Mouse (Mus musculus) forebrain, embryonic 11.5 days (tissue): ENCODE data around the gene Rbm8a. TPM values are rescaled to one million over a fixed set of nuclear protein-coding genes. Genes with fewer than 3 reads are reported as not detected.

ENCODE experiments used
- ATAC-seq: fragments of 200-750 bp; cut with Nextera tagmentation; replicated peaks from 2 replicates; pipeline ENCODE4 v1.8.0; 2017; ENCODE audit warnings: moderate TSS enrichment; ENCODE audit not compliant: low FRiP score
- DNase-seq: peaks from one replicate; pipeline ENCODE4 v3.0.0-alpha.2; 2017; ENCODE audit warnings: low spot score
- H3K27ac ChIP-seq: fragments of 300-500 bp; sonication (generic); 2 replicates; pipeline ENCODE4 v1.5.1; 2014; ENCODE audit warnings: low read depth, low read length
- H3K27me3 ChIP-seq: fragments of 300-500 bp; sonication (generic); 2 replicates; pipeline ENCODE4 v1.6.1; 2014; ENCODE audit warnings: mild to moderate bottlenecking, low read length, mixed read lengths; ENCODE audit not compliant: control insufficient read depth, insufficient read depth
- H3K36me3 ChIP-seq: fragments of 300-500 bp; sonication (generic); 2 replicates; pipeline ENCODE4 v1.6.1; 2014; ENCODE audit warnings: mild to moderate bottlenecking, low read length, moderate library complexity, mixed read lengths; ENCODE audit not compliant: control insufficient read depth, insufficient read depth
- H3K4me1 ChIP-seq: fragments of 300-500 bp; sonication (generic); replicated peaks from 2 replicates; pipeline ENCODE4 v1.6.1; 2014; ENCODE audit warnings: low read length, mixed read lengths; ENCODE audit not compliant: control insufficient read depth, insufficient read depth
- H3K4me2 ChIP-seq: fragments of 300-500 bp; sonication (generic); 2 replicates; pipeline ENCODE4 v1.6.1; 2014; ENCODE audit warnings: low read depth, mild to moderate bottlenecking, low read length, moderate library complexity, mixed read lengths; ENCODE audit not compliant: severe bottlenecking
- H3K4me3 ChIP-seq: fragments of 300-500 bp; sonication (generic); 2 replicates; pipeline ENCODE4 v1.5.1; 2014; ENCODE audit warnings: low read depth, low read length
- H3K9ac ChIP-seq: fragments of 300-500 bp; sonication (generic); 2 replicates; pipeline ENCODE4 v1.6.1; 2014; ENCODE audit warnings: low read length
- H3K9me3 ChIP-seq: fragments of 300-500 bp; sonication (generic); 2 replicates; pipeline ENCODE4 v1.6.1; 2016; ENCODE audit warnings: low read length, mixed read lengths; ENCODE audit not compliant: control insufficient read depth
- WGBS: fragments of 180-500 bp; shearing (Covaris S2); extraction: QIAGEN DNeasy Blood & Tissue Kit; methylation state at CpG from one replicate; pipeline ENCODE4 v1.1.7; 2014; 5-methylcytosine and 5-hydroxymethylcytosine counted together
- polyA plus RNA-seq: library from polyadenylated mRNA; unstranded; fragments of >200 nt; fragmentation: Nextera tagmentation; extraction: Ambion mirVana; gene quantifications from 2 replicates; pipeline ENCODE4 v1.2.1, GENCODE M21; 2014

Rbm8a gene
- polyA plus RNA-seq, 1 experiment from 2014 or later = 199 TPM

GRCm38 (mm10) chr3:96632058-96632457, 2.3 kb downstream of the Rbm8a start:
- Histone ChIP-seq H3K4me1 (peaks cover 3% of the 10 kb centered on the region; the same call in 1 of the 2 replicates), H3K36me3 (no peaks in the 10 kb centered on the region; the same call in 1 of the 2 replicates), H3K4me2 (no peak overlapping the region), H3K27ac (no peak overlapping the region), H3K4me3 (no peak overlapping the region), H3K27me3 (no peaks in the 10 kb centered on the region), H3K9ac (no peak overlapping the region), H3K9me3 (no peaks in the 10 kb centered on the region)
- DNase-seq (no peak), ATAC-seq (no peak)

GRCm38 (mm10) chr3:96634015-96634414, 4.3 kb downstream of the Rbm8a start:
- ATAC-seq = no peak
- Histone ChIP-seq H3K9me3 (no peaks in the 10 kb centered on the region), H3K27me3 (no peaks in the 10 kb centered on the region), H3K27ac (no peak overlapping the region), H3K36me3 (peaks cover under 1% of the 10 kb centered on the region; the same call in 1 of the 2 replicates), H3K9ac (no peak overlapping the region), H3K4me2 (no peak overlapping the region), H3K4me1 (peaks cover 3% of the 10 kb centered on the region; the same call in 1 of the 2 replicates), H3K4me3 (no peak overlapping the region)
- 72% methylated on average over 1 of the region's 1 CpGs for WGBS
- no peak for DNase-seq

DNA sequence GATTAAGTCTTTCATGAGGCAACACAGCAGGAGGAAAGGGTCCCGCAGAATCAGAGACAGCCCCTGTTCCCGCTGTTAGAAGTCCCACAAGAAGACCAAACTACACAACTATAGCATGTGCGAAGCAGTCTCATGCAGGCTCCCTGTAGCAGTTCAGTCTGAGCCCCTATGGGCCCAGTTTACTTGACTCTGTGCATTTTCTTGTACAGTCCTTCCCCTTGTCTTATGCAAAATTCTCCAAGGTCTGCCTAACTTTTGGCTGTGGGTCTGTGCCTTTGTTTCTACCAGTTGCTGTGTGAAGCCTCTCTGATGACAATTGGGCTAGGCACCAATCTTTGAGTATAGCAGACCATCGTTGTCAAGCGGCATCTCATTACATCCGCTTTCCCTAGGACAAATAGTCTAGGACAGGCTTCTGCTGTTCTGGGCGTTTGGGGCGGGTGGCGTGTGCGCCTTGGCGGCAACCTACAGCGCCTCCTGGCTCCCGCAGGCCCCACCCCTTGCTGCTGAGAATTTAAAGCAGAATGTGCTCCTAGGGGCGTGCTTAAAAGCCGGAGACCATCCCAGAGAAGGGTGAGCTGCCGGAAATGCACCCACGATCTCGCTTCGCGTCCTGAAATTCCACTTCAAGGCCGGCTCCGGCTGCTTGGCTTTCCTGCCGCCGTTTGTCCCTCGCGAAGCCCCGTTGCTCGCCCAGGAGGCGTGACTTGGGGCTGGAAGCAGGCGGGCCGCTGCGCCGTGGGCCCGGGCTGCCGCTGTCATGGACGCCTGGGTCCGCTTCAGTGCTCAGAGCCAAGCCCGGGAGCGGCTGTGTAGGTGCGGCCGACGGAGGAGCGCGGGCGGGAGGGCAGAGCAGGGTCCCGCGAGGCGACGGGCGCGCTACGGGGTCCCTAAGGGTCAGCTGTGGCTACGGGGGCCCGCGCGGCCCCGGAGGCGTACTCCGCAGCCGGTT, 5.5 kb downstream of the Rbm8a start, which contains the start of the genes Pex11b and Gm42957:
Pex11b (plus strand) TSS at position 449 of the 952 bp plus-strand sequence.
Gm42957 (plus strand) TSS at position 547 of the 952 bp plus-strand sequence.
- Histone ChIP-seq H3K9ac (peak within 1 kb of the TSS; percentile 97), H3K27ac (peak within 1 kb of the TSS; percentile 72), H3K9me3 (no peaks in the 10 kb centered on the region), H3K36me3 (peaks cover 2% of the 10 kb centered on the region; the same call in 1 of the 2 replicates), H3K4me3 (peak within 1 kb of the TSS; percentile 88), H3K4me1 (peaks cover 3% of the 10 kb centered on the region; the same call in 1 of the 2 replicates), H3K4me2 (peak within 1 kb of the TSS; percentile 86), H3K27me3 (no peaks in the 10 kb centered on the region)
- DNase-seq (peak; percentile 85), ATAC-seq (peak; percentile 92)
- WGBS = 1% methylated on average over 56 of the region's 60 CpGs

GRCm38 (mm10) chr3:96635906-96636305, 6.2 kb downstream of the Rbm8a start:
- 15% methylated on average over 15 of the region's 15 CpGs for WGBS
- DNase-seq (no peak), ATAC-seq (no peak)
- H3K27me3 ChIP-seq = no peaks in the 10 kb centered on the region
- no peak overlapping the region; the same call in 1 of the 2 replicates for H3K27ac ChIP-seq
- H3K9me3 ChIP-seq = no peaks in the 10 kb centered on the region
- peak overlapping the region; percentile 88 for H3K4me3 ChIP-seq
- peaks cover 3% of the 10 kb centered on the region; the same call in 1 of the 2 replicates for H3K4me1 ChIP-seq
- H3K9ac ChIP-seq = peak overlapping the region; percentile 97
- peaks cover 2% of the 10 kb centered on the region; the same call in 1 of the 2 replicates for H3K36me3 ChIP-seq
- H3K4me2 ChIP-seq = peak overlapping the region; percentile 86

- no peak overlapping the region for H3K27ac ChIP-seq
- H3K27me3 ChIP-seq = no peaks in the 10 kb centered on the region
- 73% methylated on average over 11 of the region's 11 CpGs for WGBS
- ATAC-seq (no peak), DNase-seq (peak; percentile 57)
- H3K4me2 ChIP-seq = peak overlapping the region; percentile 86
- peaks cover 3% of the 10 kb centered on the region; the same call in 1 of the 2 replicates for H3K4me1 ChIP-seq
- peak overlapping the region; percentile 97; the same call in 1 of the 2 replicates for H3K9ac ChIP-seq
- peak overlapping the region; percentile 88 for H3K4me3 ChIP-seq
- H3K36me3 ChIP-seq = peaks cover 2% of the 10 kb centered on the region; the same call in 1 of the 2 replicates
- no peaks in the 10 kb centered on the region for H3K9me3 ChIP-seq
Measured at GRCm38 (mm10) chr3:96636448-96636847, 6.7 kb downstream of the Rbm8a start.

GRCm38 (mm10) chr3:96639219-96639618, 9.5 kb downstream of the Rbm8a start:
- 68% methylated on average over 1 of the region's 1 CpGs for WGBS
- Histone ChIP-seq H3K4me2 (no peak overlapping the region), H3K27ac (no peak overlapping the region), H3K4me3 (no peak overlapping the region), H3K27me3 (no peaks in the 10 kb centered on the region), H3K9ac (no peak overlapping the region), H3K4me1 (peaks cover 3% of the 10 kb centered on the region; the same call in 1 of the 2 replicates), H3K36me3 (0 out of 2 replicates have a peak, but pooled peaks cover 2% of the 10 kb centered on the region), H3K9me3 (no peaks in the 10 kb centered on the region)
- no peak for ATAC-seq
- peak; percentile 72 for DNase-seq

DNA sequence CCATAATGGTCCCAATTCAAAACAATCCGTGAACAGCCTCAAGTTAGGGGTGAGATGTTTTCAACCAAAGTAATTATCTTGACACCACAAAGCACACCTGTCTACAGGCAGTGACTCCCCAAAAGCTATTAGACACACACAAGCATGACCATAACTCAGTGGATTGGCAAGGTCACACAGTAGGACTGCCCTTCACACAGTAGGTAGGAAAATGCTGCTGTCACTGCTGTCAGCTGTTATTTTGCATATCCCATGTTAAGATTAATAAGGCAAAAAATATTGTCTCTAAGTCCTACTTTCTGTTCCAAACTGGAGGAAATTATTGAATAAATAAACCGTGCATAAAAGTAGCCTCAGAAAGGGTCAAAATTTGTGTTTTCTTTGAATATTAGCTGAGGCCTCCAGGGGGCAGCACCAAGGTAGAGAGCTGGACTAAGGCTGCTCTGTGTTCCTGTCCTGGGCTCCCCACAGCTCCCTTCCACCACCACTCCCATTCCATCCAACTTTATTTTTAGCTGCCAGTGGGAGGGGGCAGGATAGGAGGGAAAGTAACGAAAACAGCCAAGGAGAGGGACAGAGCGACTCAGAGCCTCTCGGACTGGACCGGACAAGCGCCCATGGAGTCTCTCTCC, 15.4 kb downstream of the Rbm8a start, which contains the start of gene Itga10:
Itga10 (plus strand) TSS at position 567 of the 632 bp plus-strand sequence.
- peak; percentile 63 for DNase-seq
- Histone ChIP-seq H3K27me3 (no peaks in the 10 kb centered on the region), H3K36me3 (no peaks in the 10 kb centered on the region), H3K4me3 (no peak within 1 kb of the TSS), H3K9ac (no peak within 1 kb of the TSS), H3K4me1 (no peaks in the 10 kb centered on the region), H3K9me3 (no peaks in the 10 kb centered on the region), H3K4me2 (no peak within 1 kb of the TSS), H3K27ac (no peak within 1 kb of the TSS)
- ATAC-seq = no peak
- WGBS = 68% methylated on average over 7 of the region's 7 CpGs

GRCm38 (mm10) chr3:96647365-96647764, 17.6 kb downstream of the Rbm8a start:
- H3K27ac ChIP-seq = no peak overlapping the region
- H3K9ac ChIP-seq = no peak overlapping the region
- ATAC-seq = no peak
- no peak for DNase-seq
- no peaks in the 10 kb centered on the region for H3K9me3 ChIP-seq
- H3K36me3 ChIP-seq = no peaks in the 10 kb centered on the region
- WGBS = 80% methylated on average over 3 of the region's 3 CpGs
- no peak overlapping the region for H3K4me3 ChIP-seq
- H3K4me1 ChIP-seq = no peaks in the 10 kb centered on the region
- H3K27me3 ChIP-seq = no peaks in the 10 kb centered on the region
- no peak overlapping the region for H3K4me2 ChIP-seq
